Mouse (Mus musculus): ENCODE measurements around the gene Rybp. TPM values are rescaled to one million over a fixed set of nuclear protein-coding genes. Genes with fewer than 3 reads are reported as not detected.
A peak's percentile ranks its signal among the peaks of the same experiment; 100 is the strongest.

The Rybp gene
- polyA plus RNA-seq, 1 experiment from 2014 or later, result 25.3 TPM

- Histone ChIP-seq H3K4me3 (ENCODE audit: low read depth, low read length) (no peak overlapping the region), H3K4me1 (ENCODE audit: control insufficient read depth, insufficient read depth, low read length) (peaks cover 5% of the 10 kb centered on the region), H3K4me2 (ENCODE audit: low read length) (no peak overlapping the region), H3K27ac (ENCODE audit: low read length) (no peak overlapping the region), H3K36me3 (ENCODE audit: control insufficient read depth, insufficient read depth, low read length) (no peaks in the 10 kb centered on the region), H3K27me3 (ENCODE audit: control insufficient read depth, insufficient read depth, low read depth, low read length) (peaks cover 11% of the 10 kb centered on the region), H3K9me3 (replicated peaks; ENCODE audit: control insufficient read depth, low read length, poor library complexity, severe bottlenecking) (no peaks in the 10 kb centered on the region), H3K9ac (ENCODE audit: low read depth, low read length) (no peak overlapping the region)
- WGBS, result 32% methylated on average over 13 of the region's 13 CpGs
- ATAC-seq, result peak; percentile 82
Measured at GRCm38 (mm10) chr6:100218541-100219341, 68.5 kb downstream of the Rybp start.

- no peak for ATAC-seq
- no peak overlapping the region for H3K27ac ChIP-seq (ENCODE audit: low read length)
- H3K27me3 ChIP-seq (ENCODE audit: control insufficient read depth, insufficient read depth, low read depth, low read length), result peaks cover 14% of the 10 kb centered on the region
- H3K9me3 ChIP-seq (replicated peaks; ENCODE audit: control insufficient read depth, low read length, poor library complexity, severe bottlenecking), result no peaks in the 10 kb centered on the region
- peaks cover 9% of the 10 kb centered on the region for H3K4me1 ChIP-seq (ENCODE audit: control insufficient read depth, insufficient read depth, low read length)
- no peak overlapping the region for H3K9ac ChIP-seq (ENCODE audit: low read depth, low read length)
- H3K4me3 ChIP-seq (ENCODE audit: low read depth, low read length), result no peak overlapping the region
- no peak overlapping the region for H3K4me2 ChIP-seq (ENCODE audit: low read length)
- H3K36me3 ChIP-seq (ENCODE audit: control insufficient read depth, insufficient read depth, low read length), result no peaks in the 10 kb centered on the region
- 86% methylated on average over 8 of the region's 8 CpGs for WGBS
Measured at GRCm38 (mm10) chr6:100217507-100217906, 69.8 kb downstream of the Rybp start.

- Histone ChIP-seq H3K9me3 (replicated peaks; ENCODE audit: control insufficient read depth, low read length, poor library complexity, severe bottlenecking) (no peaks in the 10 kb centered on the region), H3K27me3 (ENCODE audit: control insufficient read depth, insufficient read depth, low read depth, low read length) (peaks cover 14% of the 10 kb centered on the region), H3K9ac (ENCODE audit: low read depth, low read length) (no peak overlapping the region), H3K4me1 (ENCODE audit: control insufficient read depth, insufficient read depth, low read length) (peaks cover 10% of the 10 kb centered on the region), H3K4me3 (ENCODE audit: low read depth, low read length) (no peak overlapping the region), H3K4me2 (ENCODE audit: low read length) (no peak overlapping the region), H3K27ac (ENCODE audit: low read length) (no peak overlapping the region), H3K36me3 (ENCODE audit: control insufficient read depth, insufficient read depth, low read length) (no peaks in the 10 kb centered on the region)
- 87% methylated on average over 5 of the region's 5 CpGs for WGBS
- ATAC-seq, result no peak
Measured at GRCm38 (mm10) chr6:100216945-100217344, 70.3 kb downstream of the Rybp start.

GRCm38 (mm10) chr6:100215809-100216208, 71.5 kb downstream of the Rybp start:
- no peak overlapping the region for H3K27ac ChIP-seq (ENCODE audit: low read length)
- peaks cover 10% of the 10 kb centered on the region for H3K4me1 ChIP-seq (ENCODE audit: control insufficient read depth, insufficient read depth, low read length)
- WGBS, result 76% methylated on average over 6 of the region's 6 CpGs
- H3K36me3 ChIP-seq (ENCODE audit: control insufficient read depth, insufficient read depth, low read length), result no peaks in the 10 kb centered on the region
- H3K27me3 ChIP-seq (ENCODE audit: control insufficient read depth, insufficient read depth, low read depth, low read length), result peaks cover 14% of the 10 kb centered on the region
- no peak for ATAC-seq
- no peaks in the 10 kb centered on the region for H3K9me3 ChIP-seq (replicated peaks; ENCODE audit: control insufficient read depth, low read length, poor library complexity, severe bottlenecking)
- H3K4me2 ChIP-seq (ENCODE audit: low read length), result no peak overlapping the region
- H3K4me3 ChIP-seq (ENCODE audit: low read depth, low read length), result no peak overlapping the region
- H3K9ac ChIP-seq (ENCODE audit: low read depth, low read length), result no peak overlapping the region

GRCm38 (mm10) chr6:100214132-100214913, 73.0 kb downstream of the Rybp start:
- Histone ChIP-seq H3K27me3 (ENCODE audit: control insufficient read depth, insufficient read depth, low read depth, low read length) (peaks cover 19% of the 10 kb centered on the region), H3K4me2 (ENCODE audit: low read length) (no peak overlapping the region), H3K36me3 (ENCODE audit: control insufficient read depth, insufficient read depth, low read length) (no peaks in the 10 kb centered on the region), H3K9me3 (replicated peaks; ENCODE audit: control insufficient read depth, low read length, poor library complexity, severe bottlenecking) (no peaks in the 10 kb centered on the region), H3K4me3 (ENCODE audit: low read depth, low read length) (no peak overlapping the region), H3K27ac (ENCODE audit: low read length) (no peak overlapping the region), H3K9ac (ENCODE audit: low read depth, low read length) (no peak overlapping the region), H3K4me1 (ENCODE audit: control insufficient read depth, insufficient read depth, low read length) (peaks cover 10% of the 10 kb centered on the region)
- no peak for ATAC-seq
- WGBS, result 50% methylated on average over 13 of the region's 13 CpGs

- no peak overlapping the region for H3K9ac ChIP-seq (ENCODE audit: low read depth, low read length)
- peaks cover 7% of the 10 kb centered on the region for H3K4me1 ChIP-seq (ENCODE audit: control insufficient read depth, insufficient read depth, low read length)
- no peak overlapping the region for H3K4me2 ChIP-seq (ENCODE audit: low read length)
- no peak for ATAC-seq
- no peaks in the 10 kb centered on the region for H3K9me3 ChIP-seq (replicated peaks; ENCODE audit: control insufficient read depth, low read length, poor library complexity, severe bottlenecking)
- H3K27ac ChIP-seq (ENCODE audit: low read length), result no peak overlapping the region
- no peak overlapping the region for H3K4me3 ChIP-seq (ENCODE audit: low read depth, low read length)
- H3K36me3 ChIP-seq (ENCODE audit: control insufficient read depth, insufficient read depth, low read length), result no peaks in the 10 kb centered on the region
- peaks cover 20% of the 10 kb centered on the region for H3K27me3 ChIP-seq (ENCODE audit: control insufficient read depth, insufficient read depth, low read depth, low read length)
- 64% methylated on average over 9 of the region's 9 CpGs for WGBS
Measured at GRCm38 (mm10) chr6:100213596-100213995, 73.7 kb downstream of the Rybp start.

GRCm38 (mm10) chr6:100212820-100213219, 74.5 kb downstream of the Rybp start:
- Histone ChIP-seq H3K9ac (ENCODE audit: low read depth, low read length) (no peak overlapping the region), H3K9me3 (replicated peaks; ENCODE audit: control insufficient read depth, low read length, poor library complexity, severe bottlenecking) (no peaks in the 10 kb centered on the region), H3K27me3 (ENCODE audit: control insufficient read depth, insufficient read depth, low read depth, low read length) (peaks cover 20% of the 10 kb centered on the region), H3K36me3 (ENCODE audit: control insufficient read depth, insufficient read depth, low read length) (no peaks in the 10 kb centered on the region), H3K4me2 (ENCODE audit: low read length) (no peak overlapping the region), H3K4me3 (ENCODE audit: low read depth, low read length) (no peak overlapping the region), H3K4me1 (ENCODE audit: control insufficient read depth, insufficient read depth, low read length) (peaks cover 5% of the 10 kb centered on the region; the same call in 1 of the 2 replicates), H3K27ac (ENCODE audit: low read length) (no peak overlapping the region)
- 12% methylated on average over 7 of the region's 7 CpGs for WGBS
- ATAC-seq, result no peak

- no peaks in the 10 kb centered on the region for H3K36me3 ChIP-seq (ENCODE audit: control insufficient read depth, insufficient read depth, low read length)
- no peak overlapping the region for H3K4me2 ChIP-seq (ENCODE audit: low read length)
- peaks cover 14% of the 10 kb centered on the region for H3K4me1 ChIP-seq (ENCODE audit: control insufficient read depth, insufficient read depth, low read length)
- 80% methylated on average over 3 of the region's 3 CpGs for WGBS
- H3K9me3 ChIP-seq (replicated peaks; ENCODE audit: control insufficient read depth, low read length, poor library complexity, severe bottlenecking), result no peaks in the 10 kb centered on the region
- ATAC-seq, result no peak
- H3K9ac ChIP-seq (ENCODE audit: low read depth, low read length), result no peak overlapping the region
- H3K27ac ChIP-seq (ENCODE audit: low read length), result no peak overlapping the region
- no peak overlapping the region for H3K4me3 ChIP-seq (ENCODE audit: low read depth, low read length)
- H3K27me3 ChIP-seq (ENCODE audit: control insufficient read depth, insufficient read depth, low read depth, low read length), result peaks cover 20% of the 10 kb centered on the region
Measured at GRCm38 (mm10) chr6:100211646-100212045, 75.6 kb downstream of the Rybp start.

- Histone ChIP-seq H3K27ac (ENCODE audit: low read length) (no peak overlapping the region), H3K4me2 (ENCODE audit: low read length) (no peak overlapping the region), H3K4me1 (ENCODE audit: control insufficient read depth, insufficient read depth, low read length) (peaks cover 19% of the 10 kb centered on the region), H3K4me3 (ENCODE audit: low read depth, low read length) (no peak overlapping the region), H3K27me3 (ENCODE audit: control insufficient read depth, insufficient read depth, low read depth, low read length) (peaks cover 15% of the 10 kb centered on the region), H3K9ac (ENCODE audit: low read depth, low read length) (no peak overlapping the region), H3K9me3 (replicated peaks; ENCODE audit: control insufficient read depth, low read length, poor library complexity, severe bottlenecking) (no peaks in the 10 kb centered on the region), H3K36me3 (ENCODE audit: control insufficient read depth, insufficient read depth, low read length) (no peaks in the 10 kb centered on the region)
- WGBS, result 90% methylated on average over 1 of the region's 1 CpGs
- ATAC-seq, result no peak
Measured at GRCm38 (mm10) chr6:100210517-100210916, 76.8 kb downstream of the Rybp start.
